8 mouse cellular contexts compared by ENCODE assay signal in the genomic region with DNA sequence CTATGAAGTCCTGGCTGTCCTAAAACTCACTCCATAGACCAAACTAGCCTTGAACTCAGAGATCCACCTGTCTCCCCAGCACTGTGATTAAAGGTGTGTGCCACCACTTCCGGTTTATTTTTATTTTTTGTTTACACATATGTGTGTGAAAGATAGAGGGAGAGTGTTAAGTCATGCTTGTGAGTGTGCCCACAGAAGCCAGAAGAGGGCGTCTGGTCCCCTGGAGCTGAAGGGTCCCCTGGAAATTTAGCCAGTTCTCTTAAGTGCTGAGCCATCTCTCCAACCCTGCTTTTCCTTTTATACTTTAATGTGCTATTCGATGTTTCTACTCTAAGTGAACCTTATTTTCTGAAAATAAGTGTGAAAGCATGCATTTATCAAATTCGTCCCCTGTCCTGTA. TPM values are rescaled to one million over a fixed set of nuclear protein-coding genes. Genes with fewer than 3 reads are reported as not detected.
A peak's percentile ranks its signal among the peaks of the same experiment; 100 is the strongest.
DNase-seq lines count a peak whose midpoint lies in the region; ATAC-seq lines count a peak whose summit lies in the region.
"Had no signal": no experiment of that assay in that cellular context is flagged by ENCODE, and none has a peak within 500 bp of the region (broad histone marks: within the 10 kb centered on the region; RNA-seq: fewer than 3 reads in every experiment).

No protein-coding gene starts in this region.

- H3K4me3 ChIP-seq in limb, embryonic 11.5 days (ENCODE audit: low read depth, low read length): no peak overlapping the region
- no peak overlapping the region for H3K4me3 ChIP-seq in limb, embryonic 10.5 days
- H3K4me3 ChIP-seq in heart, embryonic 15.5 days: peak overlapping the region; percentile 22
- no peak overlapping the region for H3K4me3 ChIP-seq in liver, embryonic 13.5 days (replicated peaks)
- H3K4me3 ChIP-seq: erythroblast, embryonic 14.5 days had no signal

- H3K4me1 ChIP-seq in limb, embryonic 11.5 days (ENCODE audit: control insufficient read depth, insufficient read depth, low read length): no peaks in the 10 kb centered on the region
- no peaks in the 10 kb centered on the region for H3K4me1 ChIP-seq in limb, embryonic 10.5 days
- H3K4me1 ChIP-seq in heart, embryonic 15.5 days (replicated peaks): peaks cover 4% of the 10 kb centered on the region; the same call in 1 of the 2 replicates
- H3K4me1 ChIP-seq in liver, embryonic 13.5 days (replicated peaks): no peaks in the 10 kb centered on the region

- H3K27ac ChIP-seq in limb, embryonic 11.5 days (replicated peaks; ENCODE audit: low read depth, low read length): no peak overlapping the region
- no peak overlapping the region for H3K27ac ChIP-seq in limb, embryonic 10.5 days
- H3K27ac ChIP-seq in heart, embryonic 15.5 days: no peak overlapping the region
- H3K27ac ChIP-seq in liver, embryonic 13.5 days: no peak overlapping the region

- H3K9me3 ChIP-seq in limb, embryonic 11.5 days (ENCODE audit: control insufficient read depth, low read length): no peaks in the 10 kb centered on the region
- H3K9me3 ChIP-seq in limb, embryonic 10.5 days (replicated peaks): no peaks in the 10 kb centered on the region
- H3K9me3 ChIP-seq in heart, embryonic 15.5 days (replicated peaks): no peaks in the 10 kb centered on the region
- no peaks in the 10 kb centered on the region for H3K9me3 ChIP-seq in liver, embryonic 13.5 days (replicated peaks)

- H3K9ac ChIP-seq in limb, embryonic 11.5 days (ENCODE audit: low read length): no peak overlapping the region
- H3K9ac ChIP-seq in heart, embryonic 15.5 days: no peak overlapping the region
- no peak overlapping the region for H3K9ac ChIP-seq in liver, embryonic 13.5 days

- peak; percentile 37 for DNase-seq in limb, embryonic 11.5 days (ENCODE audit: low spot score)
- DNase-seq in limb, embryonic 10.5 days (ENCODE audit: low spot score): no peak
- peak; percentile 28 for DNase-seq in adipocyte (ENCODE audit: low spot score)
- peak; percentile 20 for DNase-seq in liver, embryonic 13.5 days
- DNase-seq in thymus, postnatal 0 days (ENCODE audit: low spot score): peak; percentile 30
- no peak for DNase-seq in gastrocnemius, adult 18-20 months (ENCODE audit: low spot score)

- H3K36me3 ChIP-seq in limb, embryonic 11.5 days (ENCODE audit: control insufficient read depth, insufficient read depth, low read length): no peaks in the 10 kb centered on the region
- H3K36me3 ChIP-seq in limb, embryonic 10.5 days: no peaks in the 10 kb centered on the region
- H3K36me3 ChIP-seq in heart, embryonic 15.5 days: no peaks in the 10 kb centered on the region
- H3K36me3 ChIP-seq in liver, embryonic 13.5 days: no peaks in the 10 kb centered on the region

- WGBS in limb, embryonic 11.5 days: 20% methylated on average over 4 of the region's 4 CpGs
- WGBS in limb, embryonic 10.5 days: 20% methylated on average over 4 of the region's 4 CpGs
- 13% methylated on average over 4 of the region's 4 CpGs for WGBS in heart, embryonic 15.5 days
- WGBS in liver, embryonic 13.5 days (ENCODE audit: insufficient replicate concordance): 12% methylated on average over 4 of the region's 4 CpGs

- no peaks in the 10 kb centered on the region for H3K27me3 ChIP-seq in limb, embryonic 11.5 days (ENCODE audit: control insufficient read depth, insufficient read depth, low read length)
- no peaks in the 10 kb centered on the region; the same call in 1 of the 2 replicates for H3K27me3 ChIP-seq in limb, embryonic 10.5 days (ENCODE audit: low read depth, poor library complexity, severe bottlenecking)
- H3K27me3 ChIP-seq in heart, embryonic 15.5 days: no peaks in the 10 kb centered on the region
- no peaks in the 10 kb centered on the region for H3K27me3 ChIP-seq in liver, embryonic 13.5 days

- no peak overlapping the region for H3K4me2 ChIP-seq in limb, embryonic 11.5 days (ENCODE audit: low read depth, severe bottlenecking)
- peak overlapping the region; percentile 49 for H3K4me2 ChIP-seq in heart, embryonic 15.5 days
- 0 out of 2 replicates have a peak overlapping the region, but pooled peaks have one; percentile 3 for H3K4me2 ChIP-seq in liver, embryonic 13.5 days

- ATAC-seq in limb, embryonic 11.5 days (ENCODE audit: insufficient number of reproducible peaks, low FRiP score, low TSS enrichment, low read depth): no peak
- ATAC-seq in heart, embryonic 15.5 days (replicated peaks; ENCODE audit: insufficient number of reproducible peaks, insufficient read depth, low FRiP score, low read depth): no peak
- ATAC-seq in liver, embryonic 13.5 days (ENCODE audit: low read depth): no peak

RNA-seq across cellular contexts. Expression of gene Cgn, which starts 25.3 kb away (rescaled TPM):
- polyA plus RNA-seq in limb, embryonic 11.5 days (2014; fragmentation: Nextera tagmentation; extraction: Ambion mirVana): 3.7 and 4.8 TPM in 2 replicates
- 6.2 and 6.5 TPM in 2 replicates for polyA plus RNA-seq in limb, embryonic 10.5 days (2016; fragmentation: Nextera tagmentation; extraction: Ambion mirVana)
- polyA plus RNA-seq in heart, embryonic 15.5 days (2015; fragmentation: Nextera tagmentation; extraction: Ambion mirVana): 1.4 and 4.7 TPM in 2 replicates
- 7.2 and 8.3 TPM in 2 replicates for polyA plus RNA-seq in liver, embryonic 13.5 days (2015; fragmentation: Nextera tagmentation; extraction: Ambion mirVana)
- 1.9 and 2.5 TPM in 2 replicates for polyA plus RNA-seq in thymus, postnatal 0 days (2015; fragmentation: Nextera tagmentation; extraction: Ambion mirVana)
- under 1 TPM; 0.05 to 0.14 TPM for total RNA-seq in gastrocnemius, adult 18-20 months (2021)

RNA-seq across cellular contexts. Expression of gene Pogz, which starts 25.7 kb away (rescaled TPM):
- 25.6 and 26.3 TPM in 2 replicates for polyA plus RNA-seq in limb, embryonic 11.5 days (2014; fragmentation: Nextera tagmentation; extraction: Ambion mirVana)
- 17.7 and 21.4 TPM in 2 replicates for polyA plus RNA-seq in limb, embryonic 10.5 days (2016; fragmentation: Nextera tagmentation; extraction: Ambion mirVana)
- 8.5 and 10.2 TPM in 2 replicates for polyA plus RNA-seq in heart, embryonic 15.5 days (2015; fragmentation: Nextera tagmentation; extraction: Ambion mirVana)
- 2.4 and 2.9 TPM in 2 replicates for polyA plus RNA-seq in liver, embryonic 13.5 days (2015; fragmentation: Nextera tagmentation; extraction: Ambion mirVana)
- 10.3 and 12.3 TPM in 2 replicates for polyA plus RNA-seq in thymus, postnatal 0 days (2015; fragmentation: Nextera tagmentation; extraction: Ambion mirVana)
- total RNA-seq in gastrocnemius, adult 18-20 months (2021): 10 to 100 TPM; 13.0 to 16.4 TPM

Comparison
In these comparisons a context has a peak if more than half of its experiments do, and no peak if none do; other contexts are left out.
1. DNase-seq: peak in limb, embryonic 11.5 days (single experiment), adipocyte (single experiment), liver, embryonic 13.5 days (single experiment) and thymus, postnatal 0 days (single experiment); none in limb, embryonic 10.5 days (single experiment) and gastrocnemius, adult 18-20 months (single experiment).